Mouse (Mus musculus) cortical plate, adult 2 months (tissue): ENCODE data around the gene Oard1.

ENCODE experiments used
- CTCF ChIP-seq: fragments of 200-500 bp; IDR thresholded peaks from 2 replicates; pipeline ENCODE4 v1.5.1; 2011; ENCODE audit warnings: mild to moderate bottlenecking, control low read depth, low read length; ENCODE audit not compliant: insufficient read depth; ENCODE audit errors: extremely low read depth
- POLR2A ChIP-seq: fragments of 200-500 bp; IDR thresholded peaks from 2 replicates; pipeline ENCODE4 v1.6.1; 2011; ENCODE audit warnings: mild to moderate bottlenecking, low read length, control low read depth; ENCODE audit not compliant: insufficient read depth; ENCODE audit errors: extremely low read depth

DNA sequence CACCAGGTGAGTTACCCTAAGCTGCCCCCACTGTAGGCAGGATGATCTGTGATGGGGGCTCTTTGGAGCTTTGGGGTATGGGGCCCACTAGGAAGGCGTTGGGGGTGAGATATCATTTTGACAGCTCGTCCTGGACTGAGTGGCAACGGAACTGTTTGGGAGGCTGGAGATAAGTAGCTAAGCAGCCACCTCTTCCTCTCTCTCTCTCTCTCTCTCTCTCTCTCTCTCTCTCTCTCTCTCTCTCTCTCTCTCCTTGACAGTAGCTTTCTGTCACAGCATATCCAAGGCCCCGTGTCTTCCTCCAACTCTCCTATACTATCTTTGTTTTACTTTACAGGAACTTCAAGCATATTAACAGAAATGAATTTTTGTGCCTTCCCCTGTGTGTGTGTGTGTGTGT lies 49.4 kb upstream of the Oard1 start:
- TF ChIP-seq CTCF (no peak), POLR2A (no peak)
